Mouse (Mus musculus): ENCODE measurements around the gene Naif1.
A peak's percentile ranks its signal among the peaks of the same experiment; 100 is the strongest.

The Naif1 gene

GRCm38 (mm10) chr2:32449761-32450754, at the start of gene Naif1:
Gene Naif1 (plus strand): TSS chr2:32450457.
- no peak for DNase-seq (ENCODE audit: low spot score in 2 of 2)

DNA sequence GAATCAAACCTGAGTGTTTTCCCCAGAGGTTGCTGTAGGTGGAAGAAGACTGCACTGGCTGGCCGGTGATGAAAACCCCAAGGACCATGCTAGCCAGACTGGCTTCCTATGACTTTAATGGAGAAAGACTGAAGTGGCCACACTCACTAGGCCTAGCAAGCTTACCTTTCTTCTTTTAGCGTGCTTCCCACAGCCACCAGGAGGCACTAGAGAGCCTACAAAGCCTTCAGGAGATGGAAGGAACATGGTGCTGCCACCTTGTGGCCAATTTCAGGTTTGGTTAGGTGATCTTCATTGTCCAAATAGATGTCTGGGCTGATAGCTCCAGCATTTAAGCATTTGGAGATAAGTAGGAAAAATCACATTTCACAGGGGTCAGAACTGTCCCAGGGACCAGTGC, 45.6 kb upstream of the Naif1 start:
- peak; percentile 96 to 97 for DNase-seq (ENCODE audit: low spot score in 2 of 2)

DNA sequence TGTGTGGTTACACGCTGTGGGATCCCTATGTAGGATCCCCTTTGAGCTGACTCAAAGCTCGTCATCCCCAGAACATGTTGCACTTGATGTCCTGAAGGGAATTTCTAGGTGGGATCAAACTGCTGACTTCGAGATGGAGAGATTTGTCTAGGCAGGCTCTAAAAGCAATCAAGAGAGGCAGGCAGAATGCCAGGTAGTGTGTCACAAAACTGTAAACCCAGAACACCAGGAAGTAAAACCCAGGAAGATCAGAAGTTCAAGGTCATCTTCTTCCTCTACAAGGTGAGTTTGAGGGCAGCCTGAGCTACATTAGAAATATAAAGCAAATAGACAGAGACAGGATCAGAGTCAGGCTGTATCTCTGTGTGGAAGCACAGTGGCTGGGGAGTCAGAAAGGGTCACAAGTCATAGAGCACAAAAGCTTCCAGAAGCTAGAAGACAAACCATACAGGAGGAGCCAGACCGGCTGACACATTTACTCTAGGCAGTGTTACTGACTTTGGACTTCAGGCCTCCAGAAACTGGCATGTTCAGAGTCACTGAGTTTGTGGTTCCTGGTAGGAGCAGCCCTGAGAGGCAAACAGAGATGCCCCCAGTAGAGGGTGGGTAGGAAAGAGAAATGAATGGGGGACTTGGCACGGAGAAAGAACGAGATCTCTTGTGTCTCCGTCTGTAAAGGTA, 43.0 kb upstream of the Naif1 start:
- no peak for DNase-seq (ENCODE audit: low spot score in 2 of 2)

DNA sequence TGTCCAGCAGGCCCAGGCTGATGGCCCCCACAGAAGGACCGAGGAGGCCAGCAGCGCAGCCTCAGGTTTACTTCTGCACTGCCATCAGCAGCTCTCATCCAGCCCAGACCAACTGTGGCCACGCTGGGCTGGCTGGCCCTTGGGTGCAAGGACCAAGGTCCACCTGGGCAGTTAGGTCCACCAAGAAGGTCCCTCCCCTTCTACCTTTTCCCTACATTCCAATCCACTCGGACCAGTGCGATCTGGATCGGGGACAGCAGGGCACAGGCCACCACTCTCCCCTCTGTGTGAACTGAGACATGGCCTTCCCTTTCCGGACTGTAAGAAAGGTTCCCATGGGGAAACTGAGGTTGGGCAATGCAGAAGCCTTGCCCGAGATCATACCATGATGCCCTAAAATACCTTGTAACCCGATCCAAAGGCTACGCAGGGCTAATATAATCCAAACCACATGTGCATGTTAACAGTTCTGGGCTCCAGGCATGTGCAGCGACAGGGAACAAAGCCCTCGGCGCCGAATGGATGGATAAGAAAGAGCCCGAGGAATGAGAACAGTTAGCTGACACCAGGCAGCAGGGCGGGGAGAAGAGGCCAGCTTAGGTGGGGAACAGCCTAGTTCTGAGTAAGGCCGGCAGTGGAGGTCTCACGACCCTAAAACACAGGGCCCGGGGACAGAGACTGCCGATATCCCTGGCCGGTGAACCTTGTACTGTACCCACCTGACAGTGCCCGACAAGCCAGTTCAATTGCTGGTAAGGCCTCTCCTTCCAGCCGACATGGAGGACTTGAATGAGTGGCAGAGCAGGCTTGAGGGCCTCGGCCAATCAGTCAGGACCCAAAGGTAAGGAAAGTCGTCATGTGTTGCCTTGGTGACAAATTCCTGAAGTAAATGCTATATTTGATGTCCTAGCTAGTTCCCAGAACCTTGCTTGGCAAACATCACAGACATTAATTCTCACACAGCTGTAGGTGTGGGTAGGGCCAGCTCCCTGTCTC, 41.5 kb upstream of the Naif1 start:
- no peak for DNase-seq (ENCODE audit: low spot score in 2 of 2)

GRCm38 (mm10) chr2:32411407-32411806, 38.9 kb upstream of the Naif1 start:
- no peak for DNase-seq (ENCODE audit: low spot score in 2 of 2)

DNA sequence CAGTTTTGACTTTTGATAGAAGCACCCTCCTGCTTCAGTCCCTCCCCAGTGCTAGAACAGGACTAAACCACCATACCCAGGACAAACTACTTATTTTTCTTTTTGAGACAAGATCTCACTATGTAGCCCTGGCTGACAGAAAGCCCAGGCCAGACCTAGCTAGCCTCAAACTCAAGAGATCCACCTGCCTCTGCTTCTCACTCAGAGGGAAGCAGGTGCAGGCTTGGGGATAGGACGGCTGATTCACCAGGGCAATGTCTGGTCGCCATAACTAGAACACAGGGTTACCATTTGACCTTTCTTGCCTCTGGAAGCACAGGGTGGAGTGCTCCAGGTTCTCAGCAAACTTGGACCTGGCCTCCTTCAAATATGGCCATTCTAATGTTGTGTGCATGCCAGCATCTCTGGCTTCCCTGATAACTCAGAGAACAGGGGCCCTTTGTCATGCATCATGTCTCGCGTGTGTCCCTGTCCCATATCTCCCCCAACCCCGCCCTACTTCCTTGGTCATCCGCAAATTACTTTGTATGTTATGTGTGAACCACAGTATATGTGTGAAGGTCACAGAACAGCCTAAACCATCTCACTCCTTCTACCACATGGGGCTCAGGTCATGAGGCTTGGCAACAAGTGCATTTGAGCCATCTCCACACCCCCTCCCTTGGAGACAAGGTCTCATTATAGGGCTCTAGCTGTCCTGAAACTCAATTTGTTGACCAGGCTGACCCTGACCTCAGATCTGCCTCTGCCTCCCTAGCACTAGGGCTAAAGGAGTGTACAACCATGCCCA, 37.3 kb upstream of the Naif1 start:
- DNase-seq (ENCODE audit: low spot score in 2 of 2), result no peak

DNA sequence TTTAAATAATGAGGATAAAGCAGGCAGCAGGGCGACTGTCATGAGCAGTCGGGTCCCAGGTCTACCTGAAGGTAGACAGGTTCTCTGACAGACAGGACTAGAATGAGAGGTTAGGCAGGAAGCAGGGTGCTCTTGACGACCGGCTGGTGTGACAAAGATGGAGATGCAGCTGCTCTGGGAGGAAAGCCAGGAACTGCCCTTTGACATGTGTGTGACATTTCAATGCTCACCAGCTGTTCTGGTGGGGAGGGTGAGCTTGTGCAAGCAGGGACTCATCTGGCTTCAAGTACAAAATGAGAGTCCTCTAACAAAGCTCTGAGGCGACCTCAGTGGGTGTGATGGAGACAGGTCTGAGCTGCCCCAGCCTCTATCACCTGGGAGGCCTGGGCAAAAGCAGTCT, 36.3 kb upstream of the Naif1 start:
- no peak for DNase-seq (ENCODE audit: low spot score in 2 of 2)

DNA sequence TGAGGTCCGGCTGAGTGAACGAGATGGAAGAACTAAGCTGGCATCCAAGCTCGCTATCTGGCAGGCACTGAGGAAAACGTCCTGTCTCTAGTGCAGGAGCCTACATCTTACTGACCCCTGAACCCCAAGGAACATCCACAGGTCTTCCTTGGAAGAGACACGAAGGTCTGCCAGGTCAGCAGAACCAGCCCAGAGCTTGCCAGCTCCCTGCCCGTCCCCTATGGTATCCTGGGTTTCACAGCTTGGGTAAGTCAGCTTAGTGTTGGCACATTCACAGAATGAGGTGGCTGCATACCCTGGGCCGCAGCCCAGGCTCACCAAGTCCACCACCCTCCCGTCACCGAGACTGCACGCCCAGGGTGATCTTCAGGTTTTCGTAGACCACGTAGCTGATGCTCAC, 34.5 kb upstream of the Naif1 start:
- DNase-seq (ENCODE audit: low spot score in 2 of 2), result no peak

- no peak for DNase-seq (ENCODE audit: low spot score in 2 of 2)
These were observed 33.7 kb upstream of the Naif1 start for GRCm38 (mm10) chr2:32416556-32416955.

- DNase-seq (ENCODE audit: low spot score in 2 of 2), result no peak
These were observed 32.8 kb upstream of the Naif1 start for GRCm38 (mm10) chr2:32417486-32417885.

DNA sequence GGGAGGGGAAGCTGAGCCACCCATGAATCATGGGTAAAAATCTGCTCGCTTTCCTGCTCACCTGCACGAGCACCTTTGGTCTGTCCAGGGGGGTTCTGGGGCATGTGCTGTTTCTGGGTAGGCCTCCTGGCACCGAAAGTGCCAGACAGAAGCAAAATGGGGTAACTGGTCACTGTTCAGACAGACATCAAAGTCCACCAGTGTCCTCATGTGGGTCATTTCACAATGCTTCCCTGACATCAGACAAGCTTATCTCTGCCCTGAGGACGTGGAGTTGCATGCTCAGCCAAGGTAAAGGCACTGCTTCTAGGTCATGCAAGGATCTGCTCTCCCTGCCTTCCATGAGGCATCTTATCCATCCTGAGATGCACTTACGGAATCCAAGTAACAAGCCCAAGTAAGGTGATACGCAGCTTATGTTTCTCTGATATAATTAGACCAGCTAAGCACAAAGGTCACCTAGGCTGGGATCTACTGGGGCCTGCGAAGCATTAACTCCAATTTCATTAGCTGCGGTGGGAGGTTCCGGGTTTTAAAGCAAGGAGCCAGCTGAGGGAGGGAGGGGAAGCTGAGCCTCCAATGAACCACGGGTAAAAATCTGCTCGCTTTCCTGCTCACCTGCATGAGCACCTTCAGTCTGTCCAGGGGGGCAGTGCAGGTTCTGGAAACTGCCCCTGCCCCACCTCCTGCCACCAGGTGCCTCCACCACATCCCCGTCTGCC, 31.7 kb upstream of the Naif1 start:
- no peak for DNase-seq (ENCODE audit: low spot score in 2 of 2)

- DNase-seq (ENCODE audit: low spot score in 2 of 2), result no peak
These were observed 30.9 kb upstream of the Naif1 start for GRCm38 (mm10) chr2:32419359-32419758.

DNA sequence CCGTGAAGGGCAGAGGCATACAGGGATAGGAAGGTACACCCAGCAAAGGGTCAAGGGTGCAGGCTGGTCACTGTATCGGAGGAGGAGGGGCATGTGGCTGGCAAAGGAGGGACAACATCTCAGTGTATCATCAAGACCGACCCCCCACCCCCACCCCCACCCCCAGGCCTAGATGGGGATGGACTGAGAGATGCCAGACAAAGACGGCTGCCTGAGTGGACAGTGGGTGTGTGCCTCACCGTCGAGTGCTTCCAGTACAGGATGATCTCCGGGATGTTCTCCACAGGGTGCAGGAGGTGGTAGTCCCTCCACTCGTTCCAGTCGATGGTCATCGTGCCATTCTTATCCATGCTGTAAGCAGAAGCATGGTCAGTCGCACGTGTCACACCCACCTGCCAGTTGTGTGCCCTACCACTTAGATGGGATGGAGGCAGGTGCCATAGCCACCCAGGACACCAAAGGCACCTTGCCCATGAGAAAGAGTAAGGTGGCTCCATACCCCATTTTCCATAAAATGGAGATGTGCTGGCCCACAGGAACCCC, 30.1 kb upstream of the Naif1 start:
- DNase-seq (ENCODE audit: low spot score in 2 of 2), result no peak

DNA sequence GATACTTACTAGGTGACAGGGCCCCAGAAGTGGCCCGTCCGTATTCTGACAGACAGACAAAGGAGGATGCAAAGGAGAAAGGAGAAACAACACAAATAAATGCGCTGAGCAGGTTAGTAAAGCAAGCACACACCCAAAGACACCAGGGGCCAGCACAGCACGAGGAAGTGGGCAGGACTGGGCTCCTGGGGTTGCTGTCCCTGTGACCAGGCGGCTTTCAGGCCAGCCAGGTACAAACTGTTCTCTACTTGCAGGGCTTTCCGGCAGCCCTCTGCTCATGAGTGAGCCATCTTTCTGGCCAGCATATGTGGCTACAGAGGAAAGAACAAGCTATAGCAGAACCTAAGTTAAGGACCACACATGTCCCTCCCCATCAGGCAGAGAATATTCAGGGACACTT, 29.6 kb upstream of the Naif1 start:
- DNase-seq (ENCODE audit: low spot score in 2 of 2), result no peak

DNA sequence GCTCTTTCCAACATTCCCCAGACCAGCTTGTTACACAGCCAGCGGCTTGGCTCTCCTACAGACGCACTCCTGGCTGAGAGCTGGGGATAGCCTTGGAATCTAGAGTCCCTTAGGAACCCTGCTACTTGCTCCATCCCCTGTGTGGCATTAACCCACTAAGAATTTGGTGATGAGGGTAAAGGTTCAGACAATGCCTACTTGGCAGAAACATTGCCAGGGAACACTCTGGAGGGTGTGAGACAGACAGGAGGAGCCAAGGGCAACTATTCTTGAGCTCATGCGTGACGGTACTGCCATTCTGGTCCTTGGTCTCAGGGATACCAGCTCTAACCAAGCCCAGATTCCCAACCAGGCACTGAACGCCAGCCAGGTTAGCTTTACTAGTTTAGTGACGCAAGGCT, 28.4 kb upstream of the Naif1 start:
- DNase-seq (ENCODE audit: low spot score in 2 of 2), result no peak

- DNase-seq (ENCODE audit: low spot score in 2 of 2), result no peak
These were observed 26.6 kb upstream of the Naif1 start for GRCm38 (mm10) chr2:32423481-32424331.

DNA sequence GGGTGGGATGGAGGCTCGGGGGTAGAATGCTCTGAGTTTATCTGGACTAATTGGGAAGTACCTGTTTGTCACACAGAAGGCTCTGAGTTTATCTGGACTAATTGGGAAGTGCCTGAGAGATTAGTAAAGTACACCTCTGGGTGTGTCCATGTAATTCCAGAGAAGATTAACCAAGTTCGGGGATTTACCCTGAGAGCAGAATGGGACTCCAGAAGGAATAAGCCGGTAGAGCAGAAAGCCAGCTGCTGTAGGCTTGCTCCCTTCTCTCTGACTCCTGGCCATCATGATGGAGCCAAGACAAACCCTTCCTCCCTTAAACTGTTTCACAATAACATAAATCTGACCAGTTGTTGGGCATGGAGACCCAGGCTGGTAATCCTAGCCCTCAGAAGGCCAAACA, 25.5 kb upstream of the Naif1 start:
- DNase-seq (ENCODE audit: low spot score in 2 of 2), result no peak

GRCm38 (mm10) chr2:32425568-32425967, 24.7 kb upstream of the Naif1 start:
- peak in 1 of 2 experiments; percentile 39 for DNase-seq (ENCODE audit: low spot score in 2 of 2)

DNA sequence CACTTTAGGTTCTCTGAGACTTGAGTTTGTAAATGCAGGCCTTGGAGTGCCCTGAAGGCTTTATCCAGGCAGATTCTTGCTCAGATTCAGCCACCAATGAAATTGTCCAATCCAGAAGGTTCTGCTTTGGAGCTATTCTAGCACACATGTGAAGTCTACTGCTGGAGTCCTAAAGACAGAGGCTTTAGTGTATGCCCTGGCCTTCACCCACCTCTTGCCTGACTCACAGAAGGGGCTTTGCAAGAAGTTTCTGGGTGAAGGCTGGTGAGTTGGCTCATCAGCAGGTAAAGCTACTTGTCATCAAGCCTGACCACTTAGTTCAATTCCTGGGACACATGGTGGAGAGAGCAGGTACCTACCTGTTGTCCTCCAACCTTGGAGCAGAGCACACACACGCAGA, 24.1 kb upstream of the Naif1 start:
- DNase-seq (ENCODE audit: low spot score in 2 of 2), result no peak
